Mouse (Mus musculus) frontal cortex, postnatal 10 days (tissue): ENCODE measurements around the gene Krt87.

Experiments
- DNase-seq, 2 experiments: peaks; one replicate each; pipeline ENCODE4 v3.0.0; 2022; ENCODE audit warnings: low spot score in 2 of 2, mixed read lengths in 1 of 2

Krt87 gene

GRCm38 (mm10) chr15:101418950-101419349, 19.7 kb downstream of the Krt87 start:
- DNase-seq = no peak

GRCm38 (mm10) chr15:101414807-101415565, 23.6 kb downstream of the Krt87 start:
- DNase-seq = no peak

GRCm38 (mm10) chr15:101413916-101414635, 24.5 kb downstream of the Krt87 start:
- no peak for DNase-seq

- no peak for DNase-seq
Observed at GRCm38 (mm10) chr15:101412188-101412587, 26.4 kb downstream of the Krt87 start.

- no peak for DNase-seq
Observed at GRCm38 (mm10) chr15:101410775-101411174, 27.8 kb downstream of the Krt87 start, which contains the start of gene Krt7. TSS of gene Krt7 (plus strand) at chr15:101411043.

- DNase-seq = no peak
Observed at GRCm38 (mm10) chr15:101398269-101398668, 40.3 kb downstream of the Krt87 start.

GRCm38 (mm10) chr15:101397683-101398082, 40.9 kb downstream of the Krt87 start:
- no peak for DNase-seq

GRCm38 (mm10) chr15:101396921-101397320, 41.7 kb downstream of the Krt87 start:
- DNase-seq = no peak

GRCm38 (mm10) chr15:101396466-101396865, 42.1 kb downstream of the Krt87 start:
- DNase-seq = no peak

- no peak for DNase-seq
Observed at GRCm38 (mm10) chr15:101394908-101395307, 43.7 kb downstream of the Krt87 start.

- DNase-seq = no peak
Observed at GRCm38 (mm10) chr15:101392251-101392650, 46.4 kb downstream of the Krt87 start.

- DNase-seq = no peak
Observed at GRCm38 (mm10) chr15:101390203-101390602, 48.4 kb downstream of the Krt87 start.

GRCm38 (mm10) chr15:101388034-101388541, 50.5 kb downstream of the Krt87 start:
- DNase-seq = no peak

GRCm38 (mm10) chr15:101387176-101387575, 51.4 kb downstream of the Krt87 start:
- no peak for DNase-seq

GRCm38 (mm10) chr15:101385064-101385463, 53.5 kb downstream of the Krt87 start:
- DNase-seq = no peak

- DNase-seq = no peak
Observed at GRCm38 (mm10) chr15:101384610-101385009, 54.0 kb downstream of the Krt87 start.

- no peak for DNase-seq
Observed at GRCm38 (mm10) chr15:101382811-101383210, 55.8 kb downstream of the Krt87 start.

- DNase-seq = no peak
Observed at GRCm38 (mm10) chr15:101381758-101382157, 56.8 kb downstream of the Krt87 start.
